Mouse (Mus musculus) E14TG2a.4 (cell line): ENCODE measurements at regions not wholly inside any gene's neighbourhood (a gene's known extent, or its start where the extent isn't known, plus 50 kb on each side); places are given as distances from the start of the nearest gene placed in this dataset.

Experiments
- CTCF ChIP-seq: conservative IDR thresholded peaks from 2 replicates; pipeline ENCODE4 v1.5.1; 2014; ENCODE audit warnings: low read length
- NANOG ChIP-seq: IDR thresholded peaks from 2 replicates; pipeline ENCODE4 v1.6.1; 2014; ENCODE audit warnings: borderline replicate concordance, low read length, mixed read lengths
- POU5F1 ChIP-seq: IDR thresholded peaks from 2 replicates; pipeline ENCODE4 v1.6.1; 2014; ENCODE audit warnings: low read length, borderline replicate concordance

- no peak for TF ChIP-seq CTCF
- no peak for TF ChIP-seq POU5F1
- no peak for TF ChIP-seq NANOG
Observed at GRCm38 (mm10) chr11:39792112-39792511, 902.9 kb downstream of the Mat2b start.
